Mouse (Mus musculus): ENCODE data around the gene Ifne.

DNA sequence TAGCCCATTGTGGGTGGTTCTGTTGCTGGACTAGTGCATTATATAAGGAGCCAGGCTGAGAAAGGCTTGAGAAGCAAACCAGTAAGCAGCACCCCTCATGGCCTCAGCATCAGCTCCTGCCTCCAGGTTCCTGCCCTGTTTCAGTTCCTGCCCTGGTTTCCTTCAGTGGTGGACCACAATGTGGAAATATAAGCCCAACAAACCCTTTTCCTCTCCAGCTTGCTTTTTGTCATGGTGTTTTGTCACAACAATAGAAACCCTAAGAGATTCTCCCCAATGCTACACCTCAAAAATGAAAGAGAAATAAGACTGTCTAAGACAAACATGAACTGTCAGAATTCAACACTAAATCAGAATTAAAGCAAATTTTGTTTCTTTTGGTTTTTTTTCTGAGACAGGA is 20.8 kb downstream of the Ifne start:
- TF ChIP-seq TAL1 (IDR thresholded peaks at IDR 0.05; ENCODE audit: low read length), result no peak
- TF ChIP-seq GATA1 (IDR thresholded peaks at IDR 0.05; ENCODE audit: low read length), result no peak

Data from erythroblast, embryonic 14.5 days (primary cell).